Mouse (Mus musculus): ENCODE measurements around the gene Nckap5. TPM values are rescaled to one million over a fixed set of nuclear protein-coding genes. Genes with fewer than 3 reads are reported as not detected.

The Nckap5 gene
- polyA plus RNA-seq (2012; ENCODE audit: insufficient read depth, insufficient read length, low replicate concordance, missing spikeins) = not detected in 2 replicates

DNA sequence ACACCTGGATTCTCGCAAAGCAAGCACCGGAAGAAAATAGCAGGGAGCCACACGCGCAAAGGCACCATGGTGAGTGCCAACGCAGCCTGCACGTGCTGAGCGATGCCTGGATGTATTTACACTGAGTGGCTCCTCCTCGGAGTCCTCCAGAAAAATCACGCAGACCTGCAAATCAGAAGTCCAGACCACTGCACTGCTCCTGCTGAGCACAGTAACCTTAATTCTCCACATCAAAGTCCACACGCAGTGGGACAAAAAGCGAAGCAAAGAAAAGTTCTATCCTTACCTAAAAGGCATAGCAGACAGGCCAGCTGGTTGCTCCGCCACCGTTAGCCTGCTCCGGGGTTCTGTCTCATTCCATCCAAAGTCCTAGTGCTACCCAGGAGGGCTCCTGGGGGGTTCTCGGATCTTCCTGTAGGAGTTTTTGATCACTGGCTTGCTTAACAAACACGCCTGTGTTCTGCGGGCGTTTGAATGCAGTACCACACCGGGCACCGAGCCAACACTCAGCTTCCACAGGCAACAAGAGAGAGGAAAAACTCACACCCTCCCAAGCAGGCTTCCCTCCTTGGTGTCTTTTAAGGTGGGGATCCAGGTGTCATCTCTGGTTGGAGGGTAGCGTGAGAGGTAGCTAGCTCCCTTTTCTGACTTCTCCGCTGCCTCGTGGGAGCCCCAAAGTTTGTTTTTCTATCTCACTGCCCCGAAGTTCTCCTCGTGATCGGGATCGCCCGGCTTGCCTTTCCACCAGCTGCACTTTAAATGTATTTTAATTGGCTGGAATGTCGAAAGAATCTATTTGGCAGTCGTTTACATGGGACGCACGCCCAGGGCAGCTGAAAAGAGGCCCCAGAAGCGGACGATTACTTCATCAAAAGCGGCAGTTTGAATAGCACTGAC lies at the start of gene Nckap5:
Gene Nckap5, minus strand, starts transcription at position 769 of the 897 bp plus-strand sequence.
- TF ChIP-seq CTCF (IDR thresholded peaks at IDR 0.05; ENCODE audit: insufficient read depth, low read depth, low read length) = no peak
- TF ChIP-seq POLR2A (IDR thresholded peaks at IDR 0.05; ENCODE audit: insufficient read depth, low read depth, low read length) = no peak
- no peak within 1 kb of the TSS for H3K27ac ChIP-seq (ENCODE audit: insufficient read depth, low read depth, low read length)

GRCm38 (mm10) chr1:126877495-126877894 lies 46.9 kb upstream of the Nckap5 start:
- Histone ChIP-seq H3K27ac (ENCODE audit: insufficient read depth, low read depth, low read length) (no peak overlapping the region), H3K4me3 (ENCODE audit: insufficient read depth, low read depth, low read length) (no peak overlapping the region), H3K4me1 (ENCODE audit: control insufficient read depth, insufficient read depth, low read length) (no peaks in the 10 kb centered on the region)
- WGBS = 95% methylated on average over 2 of the region's 2 CpGs
- no peak for TF ChIP-seq POLR2A (IDR thresholded peaks at IDR 0.05; ENCODE audit: insufficient read depth, low read depth, low read length)
- no peak for TF ChIP-seq CTCF (IDR thresholded peaks at IDR 0.05; ENCODE audit: insufficient read depth, low read depth, low read length)

More for the DNA sequence above, at the start of gene Nckap5:
- H3K4me3 ChIP-seq (ENCODE audit: insufficient read depth, low read depth, low read length) = peak within 1 kb of the TSS; percentile 32
- H3K4me1 ChIP-seq (ENCODE audit: control insufficient read depth, insufficient read depth, low read length) = peaks cover 10% of the 10 kb centered on the region
- 1% methylated on average over 35 of the region's 35 CpGs for WGBS

DNA sequence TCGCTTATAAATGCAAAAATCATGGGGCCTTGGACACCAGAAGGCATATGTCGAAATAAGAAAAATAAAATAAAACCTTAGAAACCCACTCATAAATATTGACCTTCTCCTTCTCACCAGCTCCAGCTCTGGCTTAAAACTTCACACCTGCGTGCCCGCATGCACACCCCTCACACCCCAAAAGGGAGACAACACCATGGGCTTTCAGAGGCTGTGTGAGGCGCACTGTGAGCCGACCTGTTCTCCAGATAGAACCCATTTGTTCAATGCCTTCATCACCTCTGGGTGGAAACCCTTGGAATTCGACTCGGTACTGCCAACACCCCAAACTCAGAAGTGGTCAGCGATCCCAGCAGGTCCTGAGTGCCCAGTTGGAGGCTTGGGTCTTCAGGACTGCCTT lies 37.8 kb upstream of the Nckap5 start:
- Histone ChIP-seq H3K27ac (ENCODE audit: insufficient read depth, low read depth, low read length) (no peak overlapping the region), H3K4me1 (ENCODE audit: control insufficient read depth, insufficient read depth, low read length) (no peaks in the 10 kb centered on the region; the same call in 1 of the 2 replicates), H3K4me3 (ENCODE audit: insufficient read depth, low read depth, low read length) (no peak overlapping the region)
- TF ChIP-seq POLR2A (IDR thresholded peaks at IDR 0.05; ENCODE audit: insufficient read depth, low read depth, low read length) (no peak), CTCF (IDR thresholded peaks at IDR 0.05; ENCODE audit: insufficient read depth, low read depth, low read length) (no peak)
- 94% methylated on average over 9 of the region's 9 CpGs for WGBS

GRCm38 (mm10) chr1:126867912-126868311 lies 37.3 kb upstream of the Nckap5 start:
- Histone ChIP-seq H3K4me3 (ENCODE audit: insufficient read depth, low read depth, low read length) (no peak overlapping the region), H3K4me1 (ENCODE audit: control insufficient read depth, insufficient read depth, low read length) (no peaks in the 10 kb centered on the region; the same call in 1 of the 2 replicates), H3K27ac (ENCODE audit: insufficient read depth, low read depth, low read length) (no peak overlapping the region)
- TF ChIP-seq CTCF (IDR thresholded peaks at IDR 0.05; ENCODE audit: insufficient read depth, low read depth, low read length) (no peak), POLR2A (IDR thresholded peaks at IDR 0.05; ENCODE audit: insufficient read depth, low read depth, low read length) (no peak)
- WGBS = 78% methylated on average over 5 of the region's 5 CpGs

DNA sequence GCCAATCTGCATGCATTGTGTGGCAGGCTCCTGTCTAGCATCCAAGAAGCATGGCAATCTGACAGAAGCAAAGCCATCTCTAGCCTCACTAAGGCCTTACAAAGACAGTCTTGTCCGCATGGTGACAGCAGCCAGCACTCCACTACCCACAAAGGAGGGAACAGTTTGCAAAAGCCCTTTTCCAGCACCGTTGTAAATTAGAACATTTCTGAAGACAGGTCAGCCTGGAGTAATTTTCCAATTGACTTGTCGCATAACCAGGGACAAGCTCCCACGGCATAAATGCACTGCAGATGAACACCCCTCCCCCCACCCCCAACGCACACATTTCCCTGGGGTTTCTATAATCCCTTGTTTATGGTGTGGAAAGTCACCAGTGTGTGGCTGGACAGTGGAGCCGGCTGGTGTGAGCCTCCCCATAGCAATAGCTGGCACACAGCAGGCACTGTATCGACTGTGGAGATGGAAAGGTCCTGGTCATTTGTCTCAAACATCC lies 35.0 kb upstream of the Nckap5 start:
- no peak overlapping the region for H3K27ac ChIP-seq (ENCODE audit: insufficient read depth, low read depth, low read length)
- WGBS = 46% methylated on average over 7 of the region's 7 CpGs
- TF ChIP-seq POLR2A (IDR thresholded peaks at IDR 0.05; ENCODE audit: insufficient read depth, low read depth, low read length) (no peak), CTCF (IDR thresholded peaks at IDR 0.05; ENCODE audit: insufficient read depth, low read depth, low read length) (no peak)
- H3K4me1 ChIP-seq (ENCODE audit: control insufficient read depth, insufficient read depth, low read length) = no peaks in the 10 kb centered on the region; the same call in 1 of the 2 replicates
- H3K4me3 ChIP-seq (ENCODE audit: insufficient read depth, low read depth, low read length) = no peak overlapping the region

GRCm38 (mm10) chr1:126861816-126862215 lies 31.2 kb upstream of the Nckap5 start:
- H3K4me3 ChIP-seq (ENCODE audit: insufficient read depth, low read depth, low read length) = no peak overlapping the region
- no peak overlapping the region for H3K27ac ChIP-seq (ENCODE audit: insufficient read depth, low read depth, low read length)
- TF ChIP-seq POLR2A (IDR thresholded peaks at IDR 0.05; ENCODE audit: insufficient read depth, low read depth, low read length) (no peak), CTCF (IDR thresholded peaks at IDR 0.05; ENCODE audit: insufficient read depth, low read depth, low read length) (no peak)
- H3K4me1 ChIP-seq (ENCODE audit: control insufficient read depth, insufficient read depth, low read length) = no peaks in the 10 kb centered on the region; the same call in 1 of the 2 replicates
- 97% methylated on average over 3 of the region's 3 CpGs for WGBS

DNA sequence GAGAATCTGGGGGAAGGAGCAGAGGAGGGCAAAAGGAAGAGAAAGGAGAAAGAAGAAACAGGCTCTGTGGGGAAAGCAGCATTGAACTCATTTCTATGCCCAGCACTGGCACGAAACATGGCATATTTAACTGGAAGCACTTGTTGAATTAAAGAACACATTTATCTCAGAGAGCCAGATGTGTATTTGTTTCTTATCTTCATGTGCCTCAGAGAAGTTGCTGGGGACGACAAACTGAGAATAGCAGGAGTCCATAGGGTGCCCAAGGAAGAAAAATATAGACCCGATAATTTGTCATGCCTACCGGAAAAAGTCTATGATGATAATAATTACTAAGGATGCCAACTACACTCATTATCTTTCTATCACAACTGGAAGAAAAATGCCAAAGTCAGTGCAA lies 29.9 kb upstream of the Nckap5 start:
- Histone ChIP-seq H3K4me1 (ENCODE audit: control insufficient read depth, insufficient read depth, low read length) (no peaks in the 10 kb centered on the region; the same call in 1 of the 2 replicates), H3K4me3 (ENCODE audit: insufficient read depth, low read depth, low read length) (no peak overlapping the region), H3K27ac (ENCODE audit: insufficient read depth, low read depth, low read length) (no peak overlapping the region)
- 48% methylated on average over 4 of the region's 4 CpGs for WGBS
- TF ChIP-seq POLR2A (IDR thresholded peaks at IDR 0.05; ENCODE audit: insufficient read depth, low read depth, low read length) (no peak), CTCF (IDR thresholded peaks at IDR 0.05; ENCODE audit: insufficient read depth, low read depth, low read length) (no peak)

- 67% methylated on average over 6 of the region's 6 CpGs for WGBS
- Histone ChIP-seq H3K27ac (ENCODE audit: insufficient read depth, low read depth, low read length) (no peak overlapping the region), H3K4me1 (ENCODE audit: control insufficient read depth, insufficient read depth, low read length) (no peaks in the 10 kb centered on the region), H3K4me3 (ENCODE audit: insufficient read depth, low read depth, low read length) (no peak overlapping the region)
- no peak for TF ChIP-seq CTCF (IDR thresholded peaks at IDR 0.05; ENCODE audit: insufficient read depth, low read depth, low read length)
- no peak for TF ChIP-seq POLR2A (IDR thresholded peaks at IDR 0.05; ENCODE audit: insufficient read depth, low read depth, low read length)
These were observed 18.9 kb upstream of the Nckap5 start for GRCm38 (mm10) chr1:126849481-126849880.

- TF ChIP-seq POLR2A (IDR thresholded peaks at IDR 0.05; ENCODE audit: insufficient read depth, low read depth, low read length) (no peak), CTCF (IDR thresholded peaks at IDR 0.05; ENCODE audit: insufficient read depth, low read depth, low read length) (no peak)
- 75% methylated on average over 4 of the region's 4 CpGs for WGBS
- no peak overlapping the region for H3K27ac ChIP-seq (ENCODE audit: insufficient read depth, low read depth, low read length)
- H3K4me1 ChIP-seq (ENCODE audit: control insufficient read depth, insufficient read depth, low read length) = no peaks in the 10 kb centered on the region
- H3K4me3 ChIP-seq (ENCODE audit: insufficient read depth, low read depth, low read length) = no peak overlapping the region
These were observed 15.7 kb upstream of the Nckap5 start for GRCm38 (mm10) chr1:126846317-126846716.
